Mouse (Mus musculus) hindbrain, embryonic 12.5 days (tissue): ENCODE results near the gene Rcbtb2. TPM values are rescaled to one million over a fixed set of nuclear protein-coding genes. Genes with fewer than 3 reads are reported as not detected.
"Not testable (repeated sequence)": the region's sequence is repeated elsewhere in the genome, so short reads cannot be mapped to it uniquely, and the experiment has no call there.

Experiments
- ATAC-seq: fragments of 200-750 bp; cut with Nextera tagmentation; 2 replicates; pipeline ENCODE4 v1.8.0; 2017; ENCODE audit warnings: moderate TSS enrichment; ENCODE audit not compliant: low FRiP score
- H3K27ac ChIP-seq: fragments of 300-500 bp; sonication (generic); 2 replicates; pipeline ENCODE4 v1.5.1; 2016; ENCODE audit warnings: mild to moderate bottlenecking
- H3K27me3 ChIP-seq: fragments of 300-500 bp; sonication (generic); 2 replicates; pipeline ENCODE4 v1.6.1; 2016; ENCODE audit warnings: mild to moderate bottlenecking
- H3K36me3 ChIP-seq: fragments of 300-500 bp; sonication (generic); 2 replicates; pipeline ENCODE4 v1.6.1; 2016; ENCODE audit warnings: mild to moderate bottlenecking
- H3K4me1 ChIP-seq: fragments of 300-500 bp; sonication (generic); 2 replicates; pipeline ENCODE4 v1.6.1; 2016
- H3K4me2 ChIP-seq: fragments of 300-500 bp; sonication (generic); replicated peaks from 2 replicates; pipeline ENCODE4 v1.6.1; 2016; ENCODE audit warnings: mild to moderate bottlenecking
- H3K4me3 ChIP-seq: fragments of 300-500 bp; sonication (generic); 2 replicates; pipeline ENCODE4 v1.5.1; 2016; ENCODE audit warnings: mild to moderate bottlenecking
- H3K9ac ChIP-seq: fragments of 300-500 bp; sonication (generic); 2 replicates; pipeline ENCODE4 v1.6.1; 2016; ENCODE audit warnings: mild to moderate bottlenecking, moderate library complexity
- H3K9me3 ChIP-seq: fragments of 300-500 bp; sonication (generic); replicated peaks from 2 replicates; pipeline ENCODE4 v1.6.1; 2016; ENCODE audit warnings: mild to moderate bottlenecking
- WGBS: fragments of 180-500 bp; shearing (Covaris S2); methylation state at CpG from one replicate; pipeline ENCODE4 v1.1.7; 2016; 5-methylcytosine and 5-hydroxymethylcytosine counted together
- polyA plus RNA-seq: library from polyadenylated mRNA; unstranded; fragments of >200 nt; fragmentation: Nextera tagmentation; extraction: Ambion mirVana; gene quantifications from 2 replicates; pipeline ENCODE4 v1.2.1, GENCODE M21; 2016

Rcbtb2 gene
- 124 and 127 TPM in 2 replicates for polyA plus RNA-seq

DNA sequence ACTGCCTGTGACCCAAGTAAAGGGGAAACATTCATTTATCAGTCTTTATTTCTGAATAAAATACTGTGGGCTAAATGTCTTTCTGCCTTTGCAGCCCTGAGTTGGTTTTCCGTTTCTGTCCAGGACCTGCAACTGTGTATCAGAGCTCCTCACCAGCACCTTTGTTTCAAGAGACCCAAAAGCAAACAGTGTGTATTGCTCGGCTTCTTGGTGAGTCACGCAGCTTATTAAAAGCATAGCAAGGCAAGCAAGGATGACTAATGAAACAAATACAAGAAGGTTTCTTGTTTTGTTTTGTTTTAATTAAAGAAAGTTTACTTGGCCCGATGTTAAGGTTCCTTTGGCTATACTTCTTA lies at the start of gene Rcbtb2:
Rcbtb2 (plus strand) TSS at position 115 of the 356 bp plus-strand sequence.
- Histone ChIP-seq H3K27me3 (no peaks in the 10 kb centered on the region), H3K4me1 (no peaks in the 10 kb centered on the region; the same call in 1 of the 2 replicates), H3K9ac (no peak within 1 kb of the TSS), H3K27ac (no peak within 1 kb of the TSS), H3K4me2 (no peak within 1 kb of the TSS), H3K4me3 (no peak within 1 kb of the TSS), H3K36me3 (no peaks in the 10 kb centered on the region), H3K9me3 (no peaks in the 10 kb centered on the region)
- WGBS: 66% methylated on average over 4 of the region's 4 CpGs
- no peak for ATAC-seq

DNA sequence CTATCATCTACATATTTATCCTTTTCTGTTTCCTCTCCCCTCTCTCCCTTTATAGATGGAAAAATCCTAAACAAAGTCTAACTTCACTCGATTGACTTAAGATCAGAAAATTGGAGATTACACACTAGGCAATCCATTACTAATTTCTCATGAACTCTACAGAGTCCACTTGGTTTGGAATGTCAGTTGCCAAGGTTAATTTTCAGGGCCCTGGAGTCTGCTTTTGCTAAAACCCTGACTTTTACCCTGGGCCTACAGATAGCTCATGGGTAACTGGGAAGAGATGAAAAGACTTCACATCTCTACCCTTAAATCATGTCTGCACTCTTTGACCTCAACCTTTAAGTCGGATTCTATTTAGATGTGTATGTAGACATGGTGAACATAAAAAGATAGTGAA lies 39.3 kb upstream of the Rcbtb2 start:
- no peaks in the 10 kb centered on the region for H3K4me1 ChIP-seq
- no peaks in the 10 kb centered on the region for H3K27me3 ChIP-seq
- no peaks in the 10 kb centered on the region for H3K9me3 ChIP-seq
- H3K9ac ChIP-seq: no peak overlapping the region
- ATAC-seq: no peak
- H3K4me2 ChIP-seq: no peak overlapping the region
- no peak overlapping the region for H3K27ac ChIP-seq
- no peak overlapping the region for H3K4me3 ChIP-seq
- WGBS: 89% methylated on average over 2 of the region's 2 CpGs
- H3K36me3 ChIP-seq: no peaks in the 10 kb centered on the region

DNA sequence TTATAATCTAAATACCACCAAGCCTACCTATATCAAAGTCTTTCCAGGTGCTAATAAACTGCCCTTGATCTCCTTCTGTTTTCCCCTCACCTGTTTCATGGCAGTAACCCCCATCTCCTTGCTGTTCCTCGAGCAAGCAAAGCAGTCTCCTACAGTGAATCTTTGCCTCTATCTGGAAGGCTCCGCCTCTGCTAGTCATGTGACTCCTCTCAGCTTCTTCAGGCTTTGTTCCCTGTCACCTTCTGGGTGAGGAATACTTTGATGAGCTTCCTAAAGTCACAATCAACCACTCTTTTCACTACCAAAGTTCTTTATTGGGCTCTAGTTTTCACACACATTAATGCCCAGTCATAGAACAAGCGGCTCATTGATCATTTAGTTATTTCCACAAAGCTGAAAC lies 36.4 kb upstream of the Rcbtb2 start:
- ATAC-seq: no peak
- Histone ChIP-seq H3K4me3 (no peak overlapping the region), H3K27ac (no peak overlapping the region), H3K4me2 (no peak overlapping the region), H3K9me3 (no peaks in the 10 kb centered on the region), H3K36me3 (no peaks in the 10 kb centered on the region), H3K27me3 (no peaks in the 10 kb centered on the region), H3K9ac (no peak overlapping the region), H3K4me1 (no peaks in the 10 kb centered on the region)
- WGBS: 63% methylated on average over 3 of the region's 3 CpGs

DNA sequence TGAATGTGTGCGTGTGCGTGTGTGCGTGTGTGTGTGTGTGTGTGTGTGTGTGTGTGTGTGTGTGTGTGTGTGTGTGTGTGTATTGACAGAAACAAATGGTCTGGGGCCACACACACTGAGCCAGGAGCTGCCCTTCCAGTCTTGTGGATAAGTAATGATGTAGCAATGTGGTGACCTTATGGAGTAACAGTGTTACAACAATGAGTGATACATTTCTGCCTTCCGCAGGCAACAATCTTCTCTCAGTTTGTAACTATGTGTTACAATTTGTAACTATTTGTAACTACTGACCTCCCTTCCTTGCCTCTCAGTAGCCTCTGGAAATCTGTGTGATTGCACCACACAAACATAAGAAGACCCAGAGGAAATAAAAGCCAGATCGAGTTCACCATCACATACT lies 35.6 kb upstream of the Rcbtb2 start:
- no peak overlapping the region for H3K27ac ChIP-seq
- H3K4me1 ChIP-seq: no peaks in the 10 kb centered on the region
- H3K9me3 ChIP-seq: no peaks in the 10 kb centered on the region
- no peak for ATAC-seq
- H3K9ac ChIP-seq: no peak overlapping the region
- no peak overlapping the region for H3K4me2 ChIP-seq
- no peaks in the 10 kb centered on the region for H3K27me3 ChIP-seq
- H3K36me3 ChIP-seq: no peaks in the 10 kb centered on the region
- 85% methylated on average over 5 of the region's 5 CpGs for WGBS
- no peak overlapping the region for H3K4me3 ChIP-seq

DNA sequence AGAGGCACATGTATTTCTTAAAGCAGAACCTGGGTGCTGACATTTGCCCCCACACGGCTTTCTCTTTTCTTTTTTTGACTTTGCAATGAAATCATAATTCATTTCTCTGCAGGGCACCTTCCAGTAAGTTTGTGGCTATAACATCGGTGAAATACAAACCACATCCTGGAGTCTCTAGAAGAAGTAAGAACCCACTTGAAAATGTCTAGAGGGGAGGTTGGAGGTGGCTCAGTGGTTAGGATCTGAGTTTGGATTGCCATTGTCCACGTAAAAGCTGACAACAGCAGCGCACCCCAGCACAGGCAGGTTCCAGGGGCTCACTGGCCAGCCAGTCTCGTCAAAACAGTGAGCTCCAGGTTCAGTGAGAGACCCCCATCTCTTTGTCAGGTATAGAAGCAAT lies 35.1 kb upstream of the Rcbtb2 start:
- no peak overlapping the region for H3K4me3 ChIP-seq
- no peak overlapping the region for H3K9ac ChIP-seq
- H3K27me3 ChIP-seq: no peaks in the 10 kb centered on the region
- no peaks in the 10 kb centered on the region for H3K9me3 ChIP-seq
- 86% methylated on average over 5 of the region's 5 CpGs for WGBS
- ATAC-seq: no peak
- no peaks in the 10 kb centered on the region for H3K4me1 ChIP-seq
- H3K36me3 ChIP-seq: no peaks in the 10 kb centered on the region
- no peak overlapping the region for H3K4me2 ChIP-seq
- H3K27ac ChIP-seq: no peak overlapping the region

DNA sequence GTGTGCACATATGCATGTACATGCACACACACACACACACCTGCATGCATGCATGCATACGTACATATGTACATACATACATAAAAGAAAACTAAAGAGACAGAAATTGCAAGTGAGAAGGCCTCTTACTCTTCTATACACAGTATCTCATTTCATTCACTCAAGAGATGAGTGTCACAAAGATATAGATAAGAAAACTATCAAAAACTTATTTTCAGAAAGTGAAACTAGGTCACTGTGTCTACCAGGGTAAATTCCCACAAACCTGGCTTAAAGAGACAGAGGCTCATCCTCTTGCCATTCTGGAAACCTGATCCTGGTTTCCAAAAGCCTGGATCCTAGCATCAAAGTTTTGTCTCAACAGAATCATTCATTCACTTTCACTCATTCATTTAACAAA lies 34.6 kb upstream of the Rcbtb2 start:
- no peak overlapping the region for H3K4me2 ChIP-seq
- no peak overlapping the region for H3K27ac ChIP-seq
- no peak for ATAC-seq
- no peaks in the 10 kb centered on the region for H3K4me1 ChIP-seq
- H3K36me3 ChIP-seq: no peaks in the 10 kb centered on the region
- no peaks in the 10 kb centered on the region for H3K9me3 ChIP-seq
- H3K4me3 ChIP-seq: no peak overlapping the region
- WGBS: 93% methylated on average over 1 of the region's 1 CpGs
- no peak overlapping the region for H3K9ac ChIP-seq
- H3K27me3 ChIP-seq: no peaks in the 10 kb centered on the region

DNA sequence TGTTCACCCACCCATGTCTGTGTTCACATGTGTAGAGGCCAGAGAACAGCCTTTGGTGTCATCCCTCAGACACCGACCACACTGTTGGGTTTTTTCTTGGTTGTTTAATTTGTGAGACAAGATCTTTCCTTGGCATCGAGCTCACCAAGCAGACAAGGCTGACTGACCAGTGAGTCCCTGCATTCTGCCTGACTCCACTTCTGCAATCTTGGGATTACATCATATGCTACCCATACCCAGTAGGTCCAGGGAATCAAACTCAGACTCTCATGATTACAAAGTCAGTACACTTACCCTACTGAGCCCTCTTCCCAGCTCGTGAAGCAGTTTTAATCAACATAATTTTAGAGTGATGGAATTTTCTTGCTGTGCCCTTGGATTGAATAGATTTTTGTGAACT lies 30.0 kb upstream of the Rcbtb2 start:
- H3K4me3 ChIP-seq: no peak overlapping the region
- no peak overlapping the region for H3K4me2 ChIP-seq
- H3K36me3 ChIP-seq: no peaks in the 10 kb centered on the region
- no peak overlapping the region for H3K27ac ChIP-seq
- WGBS: 93% methylated on average over 3 of the region's 3 CpGs
- no peaks in the 10 kb centered on the region for H3K27me3 ChIP-seq
- H3K9ac ChIP-seq: no peak overlapping the region
- H3K4me1 ChIP-seq: no peaks in the 10 kb centered on the region
- no peaks in the 10 kb centered on the region for H3K9me3 ChIP-seq
- no peak for ATAC-seq

DNA sequence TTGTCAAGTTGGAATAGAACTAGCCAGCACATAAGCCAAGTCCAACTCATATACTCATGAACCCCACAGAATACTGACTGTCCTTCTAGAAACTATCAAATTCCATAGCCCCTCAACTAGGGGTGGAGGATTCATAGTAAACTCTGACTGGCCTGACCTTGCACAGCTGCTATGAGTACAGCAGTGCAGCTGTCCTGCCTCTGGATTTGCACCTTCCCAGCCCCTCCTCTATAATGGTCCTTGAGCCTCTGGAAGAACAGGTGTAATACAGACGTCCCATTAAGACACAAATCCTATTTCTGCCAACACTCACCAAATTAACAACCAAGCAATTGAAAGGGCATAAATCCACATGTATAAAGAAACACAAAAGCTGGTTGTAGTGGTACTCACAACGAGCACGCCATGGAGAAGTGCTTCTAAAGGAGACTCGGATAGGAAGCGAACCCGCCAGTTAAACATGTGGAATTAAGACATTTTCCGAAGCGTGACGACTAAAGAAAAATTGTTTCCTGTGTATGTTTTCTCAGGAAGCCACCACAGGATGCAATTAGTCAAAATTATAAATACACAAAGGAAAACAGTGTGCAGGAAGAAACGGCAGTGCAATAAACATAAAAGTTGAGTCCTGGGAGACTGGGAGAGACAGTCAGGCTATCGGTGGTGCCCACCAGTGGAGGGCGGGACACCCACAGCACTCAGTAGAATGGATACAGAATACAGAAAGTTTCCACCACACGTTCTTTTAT lies 27.9 kb upstream of the Rcbtb2 start:
- Histone ChIP-seq H3K36me3 (no peaks in the 10 kb centered on the region), H3K4me3 (no peak overlapping the region), H3K4me1 (no peaks in the 10 kb centered on the region), H3K27ac (no peak overlapping the region), H3K9me3 (no peaks in the 10 kb centered on the region), H3K9ac (no peak overlapping the region), H3K4me2 (no peak overlapping the region), H3K27me3 (no peaks in the 10 kb centered on the region)
- WGBS: 86% methylated on average over 13 of the region's 13 CpGs
- ATAC-seq: no peak

DNA sequence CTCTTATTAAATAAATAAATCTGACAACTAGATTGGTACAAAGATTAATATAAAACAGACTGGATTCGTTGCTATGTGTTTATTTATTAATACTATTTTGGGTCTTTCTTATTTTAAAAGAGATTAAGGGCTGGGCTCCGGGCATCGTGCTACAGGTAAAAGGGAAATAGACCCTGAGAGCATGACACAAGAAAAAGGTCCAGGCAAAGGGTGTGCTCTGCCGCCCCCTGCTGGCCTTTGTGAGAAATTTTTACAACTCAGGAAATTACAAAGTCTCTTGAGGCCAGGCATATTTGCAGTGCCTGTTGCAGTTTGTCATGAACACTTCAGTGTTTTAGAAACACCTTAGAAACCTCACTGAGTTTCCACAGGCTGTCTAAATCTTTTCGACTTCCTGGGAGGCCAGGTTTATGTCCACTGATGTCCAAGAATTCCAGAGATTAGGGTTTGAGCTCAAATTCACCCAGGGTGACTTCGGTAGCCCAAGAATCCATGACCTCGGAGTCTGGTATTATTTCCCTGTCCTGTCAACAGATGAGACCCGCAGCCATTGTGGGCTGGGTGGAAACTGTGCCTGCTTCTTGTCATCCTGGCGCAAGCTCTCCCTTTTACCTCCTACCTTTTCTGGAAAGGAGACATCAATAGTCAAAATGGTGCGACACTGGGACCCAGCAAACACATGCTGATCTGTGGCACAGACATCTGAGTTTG lies 24.0 kb upstream of the Rcbtb2 start:
- no peaks in the 10 kb centered on the region for H3K4me1 ChIP-seq
- ATAC-seq: no peak
- no peaks in the 10 kb centered on the region for H3K9me3 ChIP-seq

DNA sequence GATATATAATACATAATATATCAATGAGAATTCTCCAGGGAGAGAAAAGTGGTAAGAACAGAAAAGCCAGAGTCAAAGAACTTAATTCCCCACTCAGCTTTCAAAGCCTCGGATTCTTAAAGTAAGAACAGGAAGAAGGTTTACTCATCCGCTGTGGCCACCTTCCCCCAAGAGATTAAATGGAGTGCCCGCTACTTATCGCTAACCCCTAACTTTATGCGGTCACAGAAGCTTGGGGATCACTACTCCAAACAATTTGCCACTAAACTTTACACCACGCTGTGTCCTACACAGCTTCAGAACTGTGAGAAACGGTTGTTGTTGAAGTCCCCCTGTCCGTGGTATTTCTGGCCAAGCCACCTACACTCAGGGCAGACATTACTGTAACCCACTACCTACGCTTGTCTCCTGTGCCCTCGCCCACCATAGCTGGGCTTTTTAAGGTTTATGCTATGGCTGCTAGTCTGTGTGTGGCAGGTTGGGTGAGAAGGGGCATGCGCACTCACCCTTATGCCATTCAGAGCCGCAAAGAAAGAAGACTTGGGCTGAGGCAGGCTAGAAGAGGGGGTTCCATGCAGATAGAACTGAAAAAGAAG lies 20.5 kb upstream of the Rcbtb2 start:
- Histone ChIP-seq H3K36me3 (no peaks in the 10 kb centered on the region), H3K9ac (no peak overlapping the region), H3K4me1 (no peaks in the 10 kb centered on the region), H3K9me3 (no peaks in the 10 kb centered on the region), H3K27me3 (peaks cover 4% of the 10 kb centered on the region; the same call in 1 of the 2 replicates), H3K4me2 (no peak overlapping the region), H3K27ac (no peak overlapping the region), H3K4me3 (no peak overlapping the region)
- no peak for ATAC-seq
- 73% methylated on average over 12 of the region's 12 CpGs for WGBS

More for the DNA sequence above, 24.0 kb upstream of the Rcbtb2 start:
- no peaks in the 10 kb centered on the region for H3K36me3 ChIP-seq
- peaks cover 4% of the 10 kb centered on the region; the same call in 1 of the 2 replicates for H3K27me3 ChIP-seq
- WGBS: 46% methylated on average over 10 of the region's 10 CpGs
- no peak overlapping the region for H3K4me2 ChIP-seq
- no peak overlapping the region for H3K4me3 ChIP-seq
- H3K9ac ChIP-seq: no peak overlapping the region
- H3K27ac ChIP-seq: no peak overlapping the region

DNA sequence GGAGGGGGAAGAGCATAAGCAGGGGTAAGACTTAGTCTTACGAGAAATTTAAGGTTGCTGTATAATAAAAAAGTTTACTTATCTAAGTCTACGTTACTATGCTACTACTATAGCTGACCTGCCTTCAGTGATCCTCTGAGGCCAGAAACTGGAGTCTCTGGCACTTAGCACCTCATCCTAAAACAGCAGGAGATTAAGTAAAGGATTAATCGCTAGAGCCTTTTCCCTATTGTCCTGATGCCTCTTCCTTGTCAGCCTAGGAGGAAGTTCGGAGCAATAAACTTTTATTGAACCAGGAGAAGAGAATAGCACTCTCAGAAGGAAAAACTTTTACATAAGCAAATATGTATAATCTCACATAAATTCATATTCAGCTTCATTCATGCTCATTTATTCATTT lies 19.9 kb upstream of the Rcbtb2 start:
- not testable (repeated sequence) for H3K36me3 ChIP-seq, H3K27ac ChIP-seq, H3K9ac ChIP-seq, H3K4me3 ChIP-seq, H3K4me1 ChIP-seq, H3K27me3 ChIP-seq, ATAC-seq, H3K9me3 ChIP-seq, H3K4me2 ChIP-seq
- 41% methylated on average over 4 of the region's 4 CpGs for WGBS

DNA sequence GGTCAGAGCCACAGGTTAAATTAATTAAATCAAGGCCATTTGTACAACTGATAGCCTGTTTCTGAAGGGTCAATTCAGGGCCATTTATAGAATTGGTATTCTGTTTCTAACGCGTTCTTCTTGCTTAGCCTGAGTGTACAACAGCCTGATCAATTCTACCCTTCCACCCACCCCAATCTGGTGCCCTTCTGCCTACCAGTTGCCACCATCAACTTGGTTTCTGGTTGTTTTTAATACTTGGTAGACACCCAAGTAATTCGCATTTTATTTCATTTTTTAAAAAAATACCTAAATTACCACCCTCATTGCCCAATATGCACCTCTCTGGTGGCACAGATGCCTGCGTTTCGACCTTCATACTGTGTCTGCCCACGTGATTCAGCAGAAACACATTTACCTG lies 17.9 kb upstream of the Rcbtb2 start:
- no peaks in the 10 kb centered on the region for H3K36me3 ChIP-seq
- H3K4me3 ChIP-seq: no peak overlapping the region
- no peak overlapping the region for H3K4me2 ChIP-seq
- WGBS: 80% methylated on average over 6 of the region's 6 CpGs
- no peaks in the 10 kb centered on the region for H3K9me3 ChIP-seq
- no peak overlapping the region for H3K9ac ChIP-seq
- H3K4me1 ChIP-seq: no peaks in the 10 kb centered on the region
- peaks cover 4% of the 10 kb centered on the region; the same call in 1 of the 2 replicates for H3K27me3 ChIP-seq
- no peak overlapping the region for H3K27ac ChIP-seq
- no peak for ATAC-seq
